Mouse (Mus musculus) lung, postnatal 0 days (tissue): Measurements from ENCODE around the gene Pgrmc2. TPM values are rescaled to one million over a fixed set of nuclear protein-coding genes. Genes with fewer than 3 reads are reported as not detected.

Experiments used
- ATAC-seq: fragments of 200-750 bp; cut with Nextera tagmentation; 2 replicates; pipeline ENCODE4 v1.8.0; 2017; ENCODE audit warnings: moderate library complexity
- DNase-seq: peaks from one replicate; pipeline ENCODE4 v3.0.0-alpha.2; 2016; ENCODE audit warnings: low spot score
- H3K27ac ChIP-seq: fragments of 300-500 bp; sonication (generic); 2 replicates; pipeline ENCODE4 v1.5.1; 2014; ENCODE audit warnings: antibody characterized with exemption, mild to moderate bottlenecking, low read length, mixed read lengths
- H3K27me3 ChIP-seq: fragments of 300-500 bp; sonication (generic); replicated peaks from 2 replicates; pipeline ENCODE4 v1.6.1; 2014; ENCODE audit warnings: low read length, mixed read lengths; ENCODE audit not compliant: insufficient read depth
- H3K36me3 ChIP-seq: fragments of 300-500 bp; sonication (generic); 2 replicates; pipeline ENCODE4 v1.6.1; 2014; ENCODE audit warnings: low read length, mixed read lengths; ENCODE audit not compliant: insufficient read depth
- H3K4me1 ChIP-seq: fragments of 300-500 bp; sonication (generic); 2 replicates; pipeline ENCODE4 v1.6.1; 2014; ENCODE audit warnings: antibody characterized with exemption, low read depth, low read length, mixed read lengths; ENCODE audit not compliant: insufficient read depth
- H3K4me2 ChIP-seq: fragments of 300-500 bp; sonication (generic); replicated peaks from 2 replicates; pipeline ENCODE4 v1.6.1; 2014; ENCODE audit warnings: low read depth, mild to moderate bottlenecking, low read length, moderate library complexity, mixed read lengths
- H3K4me3 ChIP-seq: fragments of 300-500 bp; sonication (generic); 2 replicates; pipeline ENCODE4 v1.5.1; 2014; ENCODE audit warnings: low read depth, low read length
- H3K9ac ChIP-seq: fragments of 300-500 bp; sonication (generic); replicated peaks from 2 replicates; pipeline ENCODE4 v1.6.1; 2014; ENCODE audit warnings: low read depth, mild to moderate bottlenecking
- H3K9me3 ChIP-seq: fragments of 300-500 bp; sonication (generic); 2 replicates; pipeline ENCODE4 v1.6.1; 2016; ENCODE audit warnings: low read length, mixed read lengths
- CTCF ChIP-seq: IDR thresholded peaks from 2 replicates; pipeline ENCODE4 v1.5.1; 2016; ENCODE audit warnings: antibody characterized with exemption, mild to moderate bottlenecking
- EP300 ChIP-seq: IDR thresholded peaks from 2 replicates; pipeline ENCODE4 v1.6.1; 2016; ENCODE audit warnings: antibody characterized with exemption, mild to moderate bottlenecking, control low read depth
- WGBS: fragments of 180-500 bp; shearing (Covaris S2); extraction: QIAGEN DNeasy Blood & Tissue Kit; methylation state at CpG from one replicate; pipeline ENCODE4 v1.1.7; 2014; 5-methylcytosine and 5-hydroxymethylcytosine counted together
- polyA plus RNA-seq: library from polyadenylated mRNA; unstranded; fragments of >200 nt; fragmentation: Nextera tagmentation; extraction: Ambion mirVana; gene quantifications from 2 replicates; pipeline ENCODE4 v1.2.1, GENCODE M21; 2015

The Pgrmc2 gene
- 22.1 and 24.4 TPM in 2 replicates for polyA plus RNA-seq

- no peaks in the 10 kb centered on the region for H3K27me3 ChIP-seq
- DNase-seq: peak; percentile 99
- peaks cover 9% of the 10 kb centered on the region for H3K4me1 ChIP-seq
- no peaks in the 10 kb centered on the region for H3K9me3 ChIP-seq
- peak within 1 kb of the TSS; percentile 84 for H3K27ac ChIP-seq
- peak; percentile 98 for ATAC-seq
- under 1% methylated on average over 59 of the region's 95 CpGs for WGBS
- H3K4me3 ChIP-seq: peak within 1 kb of the TSS; percentile 88
- no peak for TF ChIP-seq EP300
- peak; percentile 63 for TF ChIP-seq CTCF
- H3K9ac ChIP-seq: peak within 1 kb of the TSS; percentile 59
- H3K36me3 ChIP-seq: no peaks in the 10 kb centered on the region
- peak within 1 kb of the TSS; percentile 97 for H3K4me2 ChIP-seq
Measured at GRCm38 (mm10) chr3:41082885-41083789, at the start of gene Pgrmc2. Pgrmc2 (minus strand) TSS chr3:41083046.

GRCm38 (mm10) chr3:41124000-41124294 is 41.1 kb upstream of the Pgrmc2 start:
- Histone ChIP-seq H3K36me3 (no peaks in the 10 kb centered on the region), H3K9ac (no peak overlapping the region), H3K4me2 (no peak overlapping the region), H3K27me3 (no peaks in the 10 kb centered on the region), H3K4me3 (no peak overlapping the region), H3K4me1 (no peaks in the 10 kb centered on the region), H3K27ac (no peak overlapping the region), H3K9me3 (no peaks in the 10 kb centered on the region)
- 22% methylated on average over 12 of the region's 12 CpGs for WGBS
- DNase-seq (no peak), ATAC-seq (no peak)
- TF ChIP-seq CTCF (no peak), EP300 (no peak)

- H3K4me2 ChIP-seq: no peak overlapping the region
- H3K27me3 ChIP-seq: no peaks in the 10 kb centered on the region
- H3K4me1 ChIP-seq: no peaks in the 10 kb centered on the region
- no peak overlapping the region for H3K4me3 ChIP-seq
- DNase-seq (no peak), ATAC-seq (no peak)
- no peaks in the 10 kb centered on the region for H3K9me3 ChIP-seq
- no peak overlapping the region for H3K27ac ChIP-seq
- H3K36me3 ChIP-seq: no peaks in the 10 kb centered on the region
- no peak overlapping the region for H3K9ac ChIP-seq
- 42% methylated on average over 10 of the region's 10 CpGs for WGBS
- TF ChIP-seq CTCF: no peak
- no peak for TF ChIP-seq EP300
Measured at GRCm38 (mm10) chr3:41123190-41123999, 40.5 kb upstream of the Pgrmc2 start.

GRCm38 (mm10) chr3:41118173-41118572 is 35.3 kb upstream of the Pgrmc2 start:
- Histone ChIP-seq H3K27me3 (no peaks in the 10 kb centered on the region), H3K4me3 (no peak overlapping the region), H3K4me2 (no peak overlapping the region), H3K9me3 (no peaks in the 10 kb centered on the region), H3K27ac (no peak overlapping the region), H3K36me3 (no peaks in the 10 kb centered on the region), H3K9ac (no peak overlapping the region), H3K4me1 (no peaks in the 10 kb centered on the region)
- WGBS: 38% methylated on average over 5 of the region's 5 CpGs
- DNase-seq: peak; percentile 26
- TF ChIP-seq CTCF (no peak), EP300 (no peak)
- ATAC-seq: peak; percentile 25; the same call in 1 of the 2 replicates

GRCm38 (mm10) chr3:41117447-41117846 is 34.6 kb upstream of the Pgrmc2 start:
- no peak overlapping the region for H3K4me3 ChIP-seq
- DNase-seq: no peak
- H3K36me3 ChIP-seq: no peaks in the 10 kb centered on the region
- no peak overlapping the region for H3K9ac ChIP-seq
- no peaks in the 10 kb centered on the region for H3K4me1 ChIP-seq
- H3K4me2 ChIP-seq: no peak overlapping the region
- ATAC-seq: no peak
- no peak overlapping the region for H3K27ac ChIP-seq
- no peaks in the 10 kb centered on the region for H3K27me3 ChIP-seq
- TF ChIP-seq EP300 (no peak), CTCF (no peak)
- no peaks in the 10 kb centered on the region for H3K9me3 ChIP-seq

GRCm38 (mm10) chr3:41113186-41113585 is 30.3 kb upstream of the Pgrmc2 start:
- DNase-seq (peak; percentile 11), ATAC-seq (no peak)
- Histone ChIP-seq H3K4me3 (no peak overlapping the region), H3K9ac (no peak overlapping the region), H3K27ac (no peak overlapping the region), H3K4me1 (peaks cover 3% of the 10 kb centered on the region; the same call in 1 of the 2 replicates), H3K4me2 (no peak overlapping the region), H3K9me3 (no peaks in the 10 kb centered on the region), H3K27me3 (no peaks in the 10 kb centered on the region), H3K36me3 (no peaks in the 10 kb centered on the region)
- TF ChIP-seq CTCF: no peak
- TF ChIP-seq EP300: no peak
- WGBS: 49% methylated on average over 5 of the region's 5 CpGs
